Mouse (Mus musculus) olfactory bulb, adult 2 months (tissue): ENCODE results near the gene Edf1. TPM values are rescaled to one million over a fixed set of nuclear protein-coding genes. Genes with fewer than 3 reads are reported as not detected.
A peak's percentile ranks its signal among the peaks of the same experiment; 100 is the strongest.
"Not testable (repeated sequence)": the region's sequence is repeated elsewhere in the genome, so short reads cannot be mapped to it uniquely, and the experiment has no call there.

ENCODE experiments used
- H3K27ac ChIP-seq: fragments of 200-500 bp; 2 replicates; pipeline ENCODE4 v1.5.1; 2012; ENCODE audit warnings: low read depth, low read length; ENCODE audit not compliant: insufficient read depth
- H3K4me1 ChIP-seq: fragments of 200-500 bp; 2 replicates; pipeline ENCODE4 v1.6.1; 2012; ENCODE audit warnings: low read length; ENCODE audit not compliant: control insufficient read depth, insufficient read depth
- H3K4me3 ChIP-seq: fragments of 200-500 bp; 2 replicates; pipeline ENCODE4 v1.5.1; 2012; ENCODE audit warnings: mild to moderate bottlenecking, low read depth, low read length, moderate library complexity; ENCODE audit not compliant: insufficient read depth
- CTCF ChIP-seq: fragments of 200-500 bp; IDR thresholded peaks from 2 replicates; pipeline ENCODE4 v1.5.1; 2012; ENCODE audit warnings: low read depth, mild to moderate bottlenecking, low read length, moderate library complexity; ENCODE audit not compliant: insufficient read depth
- POLR2A ChIP-seq: fragments of 200-500 bp; IDR thresholded peaks from 2 replicates; pipeline ENCODE4 v1.6.1; 2012; ENCODE audit warnings: mild to moderate bottlenecking, low read depth, low read length, moderate library complexity; ENCODE audit not compliant: insufficient read depth
- WGBS: fragments of 180-500 bp; shearing (Covaris S2); methylation state at CpG from one replicate; pipeline ENCODE4 v1.1.7; 2018; 5-methylcytosine and 5-hydroxymethylcytosine counted together
- polyA plus RNA-seq: library from polyadenylated mRNA; stranded (reverse); fragments of >200 nt; gene quantifications from 2 replicates; pipeline ENCODE4 v1.2.4, GENCODE M21; 2012; ENCODE audit warnings: low replicate concordance; ENCODE audit not compliant: missing spikeins, insufficient read depth, insufficient read length

Gene Edf1
- polyA plus RNA-seq, 1 experiment, result not detected

GRCm38 (mm10) chr2:25541644-25542367, 15.8 kb upstream of the Edf1 start:
- TF ChIP-seq CTCF (no peak), POLR2A (no peak)
- 90% methylated on average over 10 of the region's 10 CpGs for WGBS
- no peak overlapping the region for H3K4me3 ChIP-seq
- H3K27ac ChIP-seq, result no peak overlapping the region
- peaks cover 7% of the 10 kb centered on the region; the same call in 1 of the 2 replicates for H3K4me1 ChIP-seq

- WGBS, result 8% methylated on average over 43 of the region's 43 CpGs
- Histone ChIP-seq H3K27ac (peak overlapping the region; percentile 37), H3K4me1 (peaks cover 7% of the 10 kb centered on the region; the same call in 1 of the 2 replicates), H3K4me3 (peak overlapping the region; percentile 72)
- TF ChIP-seq POLR2A (no peak), CTCF (no peak)
Observed at GRCm38 (mm10) chr2:25545996-25546810, 11.4 kb upstream of the Edf1 start.

GRCm38 (mm10) chr2:25546811-25547491, 10.7 kb upstream of the Edf1 start, which contains the start of gene Traf2:
Gene Traf2, minus strand, starts transcription at chr2:25546940.
- WGBS, result 2% methylated on average over 48 of the region's 48 CpGs
- TF ChIP-seq POLR2A (peak; percentile 40), CTCF (no peak)
- peak within 1 kb of the TSS; percentile 37 for H3K27ac ChIP-seq
- peak within 1 kb of the TSS; percentile 72 for H3K4me3 ChIP-seq
- H3K4me1 ChIP-seq, result peaks cover 7% of the 10 kb centered on the region; the same call in 1 of the 2 replicates

- TF ChIP-seq CTCF (no peak), POLR2A (no peak)
- 74% methylated on average over 9 of the region's 9 CpGs for WGBS
- H3K4me3 ChIP-seq, result no peak overlapping the region
- no peak overlapping the region for H3K27ac ChIP-seq
- peaks cover 7% of the 10 kb centered on the region; the same call in 1 of the 2 replicates for H3K4me1 ChIP-seq
Observed at GRCm38 (mm10) chr2:25549021-25549991, 8.3 kb upstream of the Edf1 start.

GRCm38 (mm10) chr2:25551186-25551585, 6.5 kb upstream of the Edf1 start:
- WGBS, result 29% methylated on average over 5 of the region's 5 CpGs
- Histone ChIP-seq H3K4me1 (0 out of 2 replicates have a peak, but pooled peaks cover 1% of the 10 kb centered on the region), H3K27ac (no peak overlapping the region), H3K4me3 (no peak overlapping the region)
- TF ChIP-seq POLR2A (no peak), CTCF (no peak)

GRCm38 (mm10) chr2:25553171-25553786, 4.4 kb upstream of the Edf1 start:
- H3K27ac ChIP-seq, H3K4me3 ChIP-seq, H3K4me1 ChIP-seq: not testable (repeated sequence)
- WGBS, result 83% methylated on average over 4 of the region's 4 CpGs

- H3K4me1 ChIP-seq, H3K27ac ChIP-seq, H3K4me3 ChIP-seq: not testable (repeated sequence)
- 54% methylated on average over 2 of the region's 2 CpGs for WGBS
Observed at GRCm38 (mm10) chr2:25555479-25555878, 2.2 kb upstream of the Edf1 start.

- H3K4me3 ChIP-seq, result no peak overlapping the region
- no peak overlapping the region for H3K27ac ChIP-seq
- peaks cover 3% of the 10 kb centered on the region; the same call in 1 of the 2 replicates for H3K4me1 ChIP-seq
- TF ChIP-seq CTCF (no peak), POLR2A (no peak)
- WGBS, result 63% methylated on average over 1 of the region's 1 CpGs
Observed at GRCm38 (mm10) chr2:25556296-25556695, 1.4 kb upstream of the Edf1 start.
